Mouse (Mus musculus): Measurements from ENCODE around the gene Ogfr. TPM values are rescaled to one million over a fixed set of nuclear protein-coding genes. Genes with fewer than 3 reads are reported as not detected.

Gene Ogfr
- polyA plus RNA-seq, 1 experiment from 2014 or later: 52.1 TPM

GRCm38 (mm10) chr2:180611882-180612281 lies 22.8 kb downstream of the Ogfr start:
- 66% methylated on average over 2 of the region's 2 CpGs for whole genome bisulfite sequencing
- ATAC-seq (replicated peaks; ENCODE audit: low FRiP score, low read depth): no peak
- TF ChIP-seq CTCF (IDR thresholded peaks at IDR 0.05; ENCODE audit: low read depth): no peak
- Histone ChIP-seq H3K4me3 (replicated peaks; ENCODE audit: low read depth, low read length) (no peak overlapping the region), H3K4me2 (ENCODE audit: low read length) (no peak overlapping the region), H3K27ac (no peak overlapping the region), H3K27me3 (ENCODE audit: insufficient read depth, low read length) (no peaks in the 10 kb centered on the region), H3K36me3 (ENCODE audit: insufficient read depth, low read length) (no peaks in the 10 kb centered on the region), H3K4me1 (replicated peaks; ENCODE audit: insufficient read depth, low read length) (no peaks in the 10 kb centered on the region), H3K9ac (ENCODE audit: low read depth, low read length) (no peak overlapping the region), H3K9me3 (replicated peaks; ENCODE audit: low read length) (no peaks in the 10 kb centered on the region)
- no peak for DNase-seq (ENCODE audit: low spot score)

- H3K4me3 ChIP-seq (replicated peaks; ENCODE audit: low read depth, low read length): peak overlapping the region; percentile 28
- peaks cover 19% of the 10 kb centered on the region for H3K27me3 ChIP-seq (ENCODE audit: insufficient read depth, low read length)
- DNase-seq (ENCODE audit: low spot score) (no peak), ATAC-seq (replicated peaks; ENCODE audit: low FRiP score, low read depth) (no peak)
- peaks cover 7% of the 10 kb centered on the region for H3K9me3 ChIP-seq (replicated peaks; ENCODE audit: low read length)
- H3K36me3 ChIP-seq (ENCODE audit: insufficient read depth, low read length): no peaks in the 10 kb centered on the region
- H3K4me1 ChIP-seq (replicated peaks; ENCODE audit: insufficient read depth, low read length): no peaks in the 10 kb centered on the region
- peak overlapping the region; percentile 43 for H3K4me2 ChIP-seq (ENCODE audit: low read length)
- TF ChIP-seq CTCF (IDR thresholded peaks at IDR 0.05; ENCODE audit: low read depth): no peak
- 4% methylated on average over 97 of the region's 112 CpGs for WGBS
- 0 out of 2 replicates have a peak overlapping the region, but pooled peaks have one; percentile 9 for H3K9ac ChIP-seq (ENCODE audit: low read depth, low read length)
- no peak overlapping the region for H3K27ac ChIP-seq
These were observed 52.8 kb downstream of the Ogfr start for GRCm38 (mm10) chr2:180641576-180642554.

GRCm38 (mm10) chr2:180642555-180643260 lies 53.7 kb downstream of the Ogfr start, which contains the start of gene Tcfl5:
Tcfl5 (minus strand) TSS chr2:180642708.
- Histone ChIP-seq H3K9ac (ENCODE audit: low read depth, low read length) (0 out of 2 replicates have a peak within 1 kb of the TSS, but pooled peaks have one; percentile 9), H3K27me3 (ENCODE audit: insufficient read depth, low read length) (peaks cover 19% of the 10 kb centered on the region), H3K4me1 (replicated peaks; ENCODE audit: insufficient read depth, low read length) (no peaks in the 10 kb centered on the region), H3K36me3 (ENCODE audit: insufficient read depth, low read length) (no peaks in the 10 kb centered on the region), H3K4me3 (replicated peaks; ENCODE audit: low read depth, low read length) (peak within 1 kb of the TSS; percentile 28), H3K4me2 (ENCODE audit: low read length) (peak within 1 kb of the TSS; percentile 43), H3K9me3 (replicated peaks; ENCODE audit: low read length) (peaks cover 7% of the 10 kb centered on the region), H3K27ac (no peak within 1 kb of the TSS)
- 4% methylated on average over 31 of the region's 56 CpGs for WGBS
- ATAC-seq (replicated peaks; ENCODE audit: low FRiP score, low read depth) (no peak), DNase-seq (ENCODE audit: low spot score) (no peak)
- TF ChIP-seq CTCF (IDR thresholded peaks at IDR 0.05; ENCODE audit: low read depth): no peak

- Histone ChIP-seq H3K27ac (no peak overlapping the region), H3K4me2 (ENCODE audit: low read length) (no peak overlapping the region), H3K27me3 (ENCODE audit: insufficient read depth, low read length) (peaks cover 19% of the 10 kb centered on the region), H3K4me1 (replicated peaks; ENCODE audit: insufficient read depth, low read length) (no peaks in the 10 kb centered on the region), H3K9ac (ENCODE audit: low read depth, low read length) (no peak overlapping the region), H3K4me3 (replicated peaks; ENCODE audit: low read depth, low read length) (no peak overlapping the region), H3K36me3 (ENCODE audit: insufficient read depth, low read length) (no peaks in the 10 kb centered on the region), H3K9me3 (replicated peaks; ENCODE audit: low read length) (peaks cover 7% of the 10 kb centered on the region)
- TF ChIP-seq CTCF (IDR thresholded peaks at IDR 0.05; ENCODE audit: low read depth): no peak
- DNase-seq (ENCODE audit: low spot score) (no peak), ATAC-seq (replicated peaks; ENCODE audit: low FRiP score, low read depth) (no peak)
These were observed 54.6 kb downstream of the Ogfr start for GRCm38 (mm10) chr2:180643626-180644025.

Other genes with a start within 250 kb of the Ogfr start
- gene Slco4a1, start 133.0 kb upstream of the Ogfr start, polyA plus RNA-seq (2015; fragmentation: Nextera tagmentation; extraction: Ambion mirVana): 11.9 and 12.7 TPM in 2 replicates
- gene Ntsr1, start 89.3 kb upstream of the Ogfr start, polyA plus RNA-seq (2015; fragmentation: Nextera tagmentation; extraction: Ambion mirVana): 4.4 and 4.9 TPM in 2 replicates
- gene Mrgbp, start 7.9 kb upstream of the Ogfr start, polyA plus RNA-seq (2015; fragmentation: Nextera tagmentation; extraction: Ambion mirVana): 32.1 and 34.1 TPM in 2 replicates
- gene Col9a3, start 8.5 kb downstream of the Ogfr start, polyA plus RNA-seq (2015; fragmentation: Nextera tagmentation; extraction: Ambion mirVana): 4.0 and 5.1 TPM in 2 replicates
- gene Tcfl5, start 53.5 kb downstream of the Ogfr start, polyA plus RNA-seq (2015; fragmentation: Nextera tagmentation; extraction: Ambion mirVana): 0.08 and 0.13 TPM in 2 replicates
- gene Dido1, start 120.8 kb downstream of the Ogfr start, polyA plus RNA-seq (2015; fragmentation: Nextera tagmentation; extraction: Ambion mirVana): 17.7 and 18.0 TPM in 2 replicates
- 48.1 and 51.0 TPM in 2 replicates for gene Gid8, start 120.9 kb downstream of the Ogfr start, polyA plus RNA-seq (2015; fragmentation: Nextera tagmentation; extraction: Ambion mirVana)
- gene Slc17a9, start 136.0 kb downstream of the Ogfr start, polyA plus RNA-seq (2015; fragmentation: Nextera tagmentation; extraction: Ambion mirVana): 0.55 and 0.61 TPM in 2 replicates
- not detected in 2 replicates for gene Bhlhe23, start 187.7 kb downstream of the Ogfr start, polyA plus RNA-seq (2015; fragmentation: Nextera tagmentation; extraction: Ambion mirVana)